Mouse (Mus musculus): Measurements from ENCODE around the gene Rmnd5b.

DNA sequence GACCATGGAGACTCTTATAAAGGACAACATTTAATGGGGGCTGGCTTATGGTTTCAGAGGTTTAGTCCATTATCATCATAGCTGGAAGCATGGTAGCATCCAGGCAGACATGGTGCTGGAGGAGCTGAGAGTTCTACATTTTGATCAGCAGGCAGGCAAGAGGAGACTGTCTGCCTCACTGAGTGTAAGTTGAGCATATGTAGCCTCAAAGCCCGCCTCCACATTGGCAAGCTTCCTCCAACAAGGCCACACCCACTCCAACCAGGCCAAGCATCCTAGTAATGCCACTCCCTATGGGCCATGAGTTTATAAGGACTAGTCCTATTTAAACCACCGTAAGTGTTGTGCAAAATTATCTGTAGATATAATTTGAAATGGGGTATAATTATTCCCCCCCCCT, 35.7 kb upstream of the Rmnd5b start:
- TF ChIP-seq CTCF (IDR thresholded peaks at IDR 0.05; ENCODE audit: borderline replicate concordance, insufficient read depth, low read depth, low read length) (no peak), POLR2A (IDR thresholded peaks at IDR 0.05; ENCODE audit: borderline replicate concordance, insufficient read depth, low read length) (no peak)

Data from cerebellum, adult 2 months (tissue).